Mouse (Mus musculus) small intestine, adult 2 months (tissue): ENCODE measurements at regions not wholly inside any gene's neighbourhood (a gene's known extent, or its start where the extent isn't known, plus 50 kb on each side); places are given as distances from the start of the nearest gene placed in this dataset.

Experiments
- CTCF ChIP-seq: fragments of 200-500 bp; IDR thresholded peaks from 2 replicates; pipeline ENCODE4 v1.5.1; 2012; ENCODE audit warnings: low read depth, mild to moderate bottlenecking, control low read depth, inconsistent platforms, low read length, moderate library complexity, mixed read lengths; ENCODE audit not compliant: insufficient replicate concordance, insufficient read length; ENCODE audit errors: extremely low read depth
- POLR2A ChIP-seq: fragments of 200-500 bp; IDR thresholded peaks from 2 replicates; pipeline ENCODE4 v1.6.1; 2012; ENCODE audit warnings: low read depth, mild to moderate bottlenecking, control low read depth, inconsistent platforms, low read length, moderate library complexity

GRCm38 (mm10) chr8:87182888-87183287 lies 289.5 kb downstream of the Cbln1 start:
- no peak for TF ChIP-seq CTCF
- TF ChIP-seq POLR2A, result no peak
